Mouse (Mus musculus): ENCODE measurements around the gene Ankrd12.

DNA sequence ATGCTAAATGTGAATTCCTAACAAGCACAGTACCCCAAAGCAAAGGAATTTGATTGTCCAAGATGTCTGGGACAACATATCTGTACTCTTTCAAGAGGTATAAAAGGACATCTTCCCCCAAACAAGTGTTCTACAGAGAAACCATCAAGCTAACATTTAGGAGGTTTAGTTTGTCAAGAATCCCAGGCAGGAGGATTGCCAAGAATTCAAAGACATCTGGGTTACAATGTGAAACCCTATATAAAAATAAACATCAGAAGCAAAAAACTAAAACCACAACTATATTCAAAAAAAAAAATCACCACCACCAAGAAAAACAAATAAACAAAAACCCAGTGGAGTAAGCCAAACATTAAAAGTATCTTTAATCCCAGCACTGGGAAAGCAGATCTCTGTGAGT is 13.4 kb upstream of the Ankrd12 start:
- TF ChIP-seq CTCF (conservative IDR thresholded peaks at IDR 0.05; ENCODE audit: low read length), result no peak
- TF ChIP-seq NANOG (IDR thresholded peaks at IDR 0.05; ENCODE audit: borderline replicate concordance, low read length), result no peak
- TF ChIP-seq POU5F1 (IDR thresholded peaks at IDR 0.05; ENCODE audit: borderline replicate concordance, low read length), result no peak

Data from E14TG2a.4 (cell line).